Mouse (Mus musculus): ENCODE results near the gene Prr19. TPM values are rescaled to one million over a fixed set of nuclear protein-coding genes. Genes with fewer than 3 reads are reported as not detected.

Prr19 gene
- total and polyA plus RNA-seq, 2 experiments from 2014 or later, result 2.5 to 2.6 TPM

DNA sequence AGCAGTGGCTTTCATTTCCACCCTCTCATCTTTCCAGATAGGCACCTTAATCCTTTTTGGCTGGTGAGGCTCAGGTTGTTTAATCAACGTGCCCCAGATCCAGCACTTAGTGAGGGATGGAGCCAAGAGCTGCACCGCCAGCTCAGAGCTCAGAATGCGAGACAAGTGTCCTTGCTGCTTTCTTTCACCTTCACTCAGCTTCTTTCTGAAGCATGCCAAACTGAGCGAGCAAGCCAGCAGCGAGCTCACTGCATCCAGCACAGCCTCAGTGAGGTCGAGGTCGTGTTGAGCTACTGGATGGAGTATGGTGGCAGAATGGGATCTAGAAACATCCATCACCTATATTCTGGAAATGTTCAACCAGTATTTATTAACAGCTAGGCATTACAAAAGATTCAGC, 12.1 kb downstream of the Prr19 start:
- ATAC-seq (no peak), DNase-seq (no peak)
- Histone ChIP-seq H3K27ac (ENCODE audit: low read depth, low read length) (no peak overlapping the region), H3K36me3 (ENCODE audit: insufficient read depth) (peaks cover 4% of the 10 kb centered on the region; the same call in 1 of the 2 replicates), H3K9ac (no peak overlapping the region), H3K4me3 (ENCODE audit: low read depth, low read length) (no peak overlapping the region), H3K27me3 (ENCODE audit: insufficient read depth, low read length) (peaks cover 21% of the 10 kb centered on the region), H3K4me1 (ENCODE audit: insufficient read depth) (peaks cover 13% of the 10 kb centered on the region; the same call in 1 of the 2 replicates), H3K9me3 (ENCODE audit: low read length) (no peaks in the 10 kb centered on the region), H3K4me2 (ENCODE audit: low read depth) (no peak overlapping the region)
- 35% methylated on average over 7 of the region's 7 CpGs for WGBS
- no peak for TF ChIP-seq CTCF (IDR thresholded peaks at IDR 0.05; ENCODE audit: low read depth)

DNA sequence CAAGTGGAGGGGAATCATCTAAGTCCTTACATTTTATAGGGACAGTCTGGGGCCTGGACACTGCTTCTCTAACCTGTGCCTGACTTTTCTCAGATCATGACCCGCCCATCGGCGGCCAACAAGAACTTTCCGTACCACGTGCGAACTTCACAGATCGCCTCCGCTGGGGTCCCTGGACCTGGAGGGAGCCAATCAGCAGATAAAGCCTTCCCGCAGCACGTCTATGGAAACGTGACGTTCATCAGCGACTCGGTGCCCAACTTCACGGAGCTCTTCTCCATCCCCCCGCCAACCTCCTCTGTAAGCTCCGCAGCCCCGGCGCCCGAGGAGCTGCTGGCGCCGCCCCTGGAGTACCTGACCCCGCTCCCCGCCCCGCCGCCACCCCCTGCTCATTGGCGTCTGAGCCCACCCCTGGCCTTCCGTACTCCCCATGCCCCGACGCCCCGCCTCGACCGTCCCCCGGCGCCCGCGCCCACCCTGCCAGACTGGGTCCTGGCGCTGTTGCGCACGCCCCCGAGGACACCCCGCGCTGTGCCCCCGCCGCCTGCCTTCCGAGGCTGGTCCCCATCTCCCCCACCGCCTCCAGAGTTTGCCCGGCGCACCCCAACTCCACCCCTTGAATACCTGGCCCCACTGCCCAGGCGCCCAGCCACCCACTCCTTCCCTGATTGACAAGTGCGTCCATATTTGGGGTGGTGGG, 13.5 kb downstream of the Prr19 start:
- Histone ChIP-seq H3K27ac (ENCODE audit: low read depth, low read length) (no peak overlapping the region), H3K4me3 (ENCODE audit: low read depth, low read length) (peak overlapping the region; percentile 36), H3K4me2 (ENCODE audit: low read depth) (peak overlapping the region; percentile 72), H3K27me3 (ENCODE audit: insufficient read depth, low read length) (peaks cover 21% of the 10 kb centered on the region), H3K9ac (peak overlapping the region; percentile 43; the same call in 1 of the 2 replicates), H3K4me1 (ENCODE audit: insufficient read depth) (peaks cover 18% of the 10 kb centered on the region; the same call in 1 of the 2 replicates), H3K36me3 (ENCODE audit: insufficient read depth) (no peaks in the 10 kb centered on the region; the same call in 1 of the 2 replicates), H3K9me3 (ENCODE audit: low read length) (no peaks in the 10 kb centered on the region)
- no peak for TF ChIP-seq CTCF (IDR thresholded peaks at IDR 0.05; ENCODE audit: low read depth)
- 10% methylated on average over 48 of the region's 51 CpGs for WGBS
- DNase-seq (no peak), ATAC-seq (no peak)

- no peak for TF ChIP-seq CTCF (IDR thresholded peaks at IDR 0.05; ENCODE audit: low read depth)
- peak overlapping the region; percentile 64; the same call in 1 of the 2 replicates for H3K27ac ChIP-seq (ENCODE audit: low read depth, low read length)
- WGBS, result 4% methylated on average over 61 of the region's 69 CpGs
- peak overlapping the region; percentile 43 for H3K9ac ChIP-seq
- ATAC-seq, result no peak
- H3K36me3 ChIP-seq (ENCODE audit: insufficient read depth), result no peaks in the 10 kb centered on the region; the same call in 1 of the 2 replicates
- H3K4me2 ChIP-seq (ENCODE audit: low read depth), result peak overlapping the region; percentile 72
- peaks cover 18% of the 10 kb centered on the region; the same call in 1 of the 2 replicates for H3K4me1 ChIP-seq (ENCODE audit: insufficient read depth)
- DNase-seq, result peak; percentile 31
- H3K27me3 ChIP-seq (ENCODE audit: insufficient read depth, low read length), result peaks cover 21% of the 10 kb centered on the region
- no peaks in the 10 kb centered on the region for H3K9me3 ChIP-seq (ENCODE audit: low read length)
- H3K4me3 ChIP-seq (ENCODE audit: low read depth, low read length), result peak overlapping the region; percentile 36
These were observed 14.3 kb downstream of the Prr19 start for GRCm38 (mm10) chr7:25315306-25316041.

- ATAC-seq (peak; percentile 96), DNase-seq (peak; percentile 99)
- Histone ChIP-seq H3K27me3 (ENCODE audit: insufficient read depth, low read length) (peaks cover 19% of the 10 kb centered on the region), H3K9me3 (ENCODE audit: low read length) (no peaks in the 10 kb centered on the region), H3K9ac (peak within 1 kb of the TSS; percentile 69), H3K27ac (ENCODE audit: low read depth, low read length) (peak within 1 kb of the TSS; percentile 83), H3K36me3 (ENCODE audit: insufficient read depth) (no peaks in the 10 kb centered on the region), H3K4me3 (ENCODE audit: low read depth, low read length) (peak within 1 kb of the TSS; percentile 63), H3K4me2 (ENCODE audit: low read depth) (peak within 1 kb of the TSS; percentile 96), H3K4me1 (ENCODE audit: insufficient read depth) (peaks cover 22% of the 10 kb centered on the region)
- WGBS, result 2% methylated on average over 52 of the region's 52 CpGs
- TF ChIP-seq CTCF (IDR thresholded peaks at IDR 0.05; ENCODE audit: low read depth), result peak; percentile 96
These were observed 15.6 kb downstream of the Prr19 start, which contains the start of gene Megf8 for GRCm38 (mm10) chr7:25316532-25317445. Gene Megf8 (plus strand): TSS chr7:25317164.

- peak overlapping the region; percentile 69 for H3K9ac ChIP-seq
- DNase-seq, result no peak
These were observed 16.3 kb downstream of the Prr19 start for GRCm38 (mm10) chr7:25317446-25317999.

GRCm38 (mm10) chr7:25322058-25322484, 20.9 kb downstream of the Prr19 start:
- H3K36me3 ChIP-seq (ENCODE audit: insufficient read depth), result no peaks in the 10 kb centered on the region
- 9% methylated on average over 6 of the region's 6 CpGs for WGBS
- no peaks in the 10 kb centered on the region for H3K27me3 ChIP-seq (ENCODE audit: insufficient read depth, low read length)
- no peak overlapping the region for H3K4me3 ChIP-seq (ENCODE audit: low read depth, low read length)
- H3K4me2 ChIP-seq (ENCODE audit: low read depth), result no peak overlapping the region
- TF ChIP-seq CTCF (IDR thresholded peaks at IDR 0.05; ENCODE audit: low read depth), result no peak
- ATAC-seq, result no peak
- peaks cover 18% of the 10 kb centered on the region; the same call in 1 of the 2 replicates for H3K4me1 ChIP-seq (ENCODE audit: insufficient read depth)
- no peak for DNase-seq
- H3K27ac ChIP-seq (ENCODE audit: low read depth, low read length), result 0 out of 2 replicates have a peak overlapping the region, but pooled peaks have one; percentile 21
- no peak overlapping the region; the same call in 1 of the 2 replicates for H3K9ac ChIP-seq
- no peaks in the 10 kb centered on the region for H3K9me3 ChIP-seq (ENCODE audit: low read length)

More at GRCm38 (mm10) chr7:25317446-25317999, 16.3 kb downstream of the Prr19 start:
- H3K4me2 ChIP-seq (ENCODE audit: low read depth), result peak overlapping the region; percentile 96
- no peaks in the 10 kb centered on the region for H3K9me3 ChIP-seq (ENCODE audit: low read length)
- no peak for ATAC-seq
- H3K4me3 ChIP-seq (ENCODE audit: low read depth, low read length), result peak overlapping the region; percentile 63
- no peak for TF ChIP-seq CTCF (IDR thresholded peaks at IDR 0.05; ENCODE audit: low read depth)
- H3K27ac ChIP-seq (ENCODE audit: low read depth, low read length), result peak overlapping the region; percentile 83
- H3K27me3 ChIP-seq (ENCODE audit: insufficient read depth, low read length), result peaks cover 12% of the 10 kb centered on the region
- H3K4me1 ChIP-seq (ENCODE audit: insufficient read depth), result peaks cover 25% of the 10 kb centered on the region
- WGBS, result 11% methylated on average over 21 of the region's 21 CpGs
- H3K36me3 ChIP-seq (ENCODE audit: insufficient read depth), result no peaks in the 10 kb centered on the region

All from forebrain, postnatal 0 days (tissue).